16 mouse cellular contexts compared by ENCODE assay signal in genomic region chr4:55203731-55204710, GRCm38 (mm10).
DNase-seq lines count a peak whose midpoint lies in the region; ATAC-seq and TF ChIP-seq lines count a peak whose summit lies in the region.
"Had no signal": no experiment of that assay in that cellular context is flagged by ENCODE, and none has a peak within 500 bp of the region (broad histone marks: within the 10 kb centered on the region; RNA-seq: fewer than 3 reads in every experiment).

No protein-coding gene starts in this region.

- no peak for TF ChIP-seq CTCF in layer of hippocampus, adult 2 months (conservative IDR thresholded peaks at IDR 0.05)

- DNase-seq in lung, postnatal 36 days, result no peak
- peak; percentile 60 for DNase-seq in ZHBTc4 (ENCODE audit: low read depth, low spot score)
- DNase-seq in embryo, embryonic 9.5 days (ENCODE audit: extremely low spot score), result peak; percentile 17
- DNase-seq in layer of hippocampus, adult 2 months (ENCODE audit: low spot score in 2 of 2), result no peak
- no peak for DNase-seq in left cerebral cortex, postnatal 4 days
- DNase-seq: cerebellum, adult 8-10 months; heart, adult 11 months; kidney, adult 9 months; layer of hippocampus, adult 9-11 months; right cerebral cortex, postnatal 14 days had no signal

- no peaks in the 10 kb centered on the region for H3K4me1 ChIP-seq in lung, embryonic 15.5 days
- H3K4me1 ChIP-seq in limb, embryonic 13.5 days, result peaks cover 21% of the 10 kb centered on the region

- intact Hi-C loops in left cerebral cortex, postnatal 4 days (cut with DNase I), result no loop called here

- 44% methylated on average over 20 of the region's 20 CpGs for WGBS in lung, embryonic 15.5 days
- 36% methylated on average over 20 of the region's 20 CpGs for whole genome bisulfite sequencing in limb, embryonic 13.5 days

- no peak overlapping the region for H3K9ac ChIP-seq in lung, embryonic 15.5 days
- no peak overlapping the region for H3K9ac ChIP-seq in limb, embryonic 13.5 days
- H3K9ac ChIP-seq: hindbrain, embryonic 13.5 days; midbrain, embryonic 15.5 days had no signal

- no peaks in the 10 kb centered on the region for H3K9me3 ChIP-seq in lung, embryonic 15.5 days
- H3K9me3 ChIP-seq in limb, embryonic 13.5 days, result no peaks in the 10 kb centered on the region
- H3K9me3 ChIP-seq: hindbrain, embryonic 13.5 days; midbrain, embryonic 15.5 days had no signal

- H3K27me3 ChIP-seq in lung, embryonic 15.5 days, result no peaks in the 10 kb centered on the region
- no peaks in the 10 kb centered on the region for H3K27me3 ChIP-seq in limb, embryonic 13.5 days
- H3K27me3 ChIP-seq: hindbrain, embryonic 13.5 days; midbrain, embryonic 15.5 days had no signal

- H3K36me3 ChIP-seq in lung, embryonic 15.5 days, result no peaks in the 10 kb centered on the region
- no peaks in the 10 kb centered on the region for H3K36me3 ChIP-seq in limb, embryonic 13.5 days
- H3K36me3 ChIP-seq: G1E; hindbrain, embryonic 13.5 days; midbrain, embryonic 15.5 days had no signal

- 0 out of 2 replicates have a peak, but pooled peaks have one; percentile 42 for ATAC-seq in lung, embryonic 15.5 days (ENCODE audit: borderline replicate concordance, extremely low read depth, low FRiP score, low TSS enrichment)
- ATAC-seq in limb, embryonic 13.5 days (ENCODE audit: low FRiP score, low read depth), result 0 out of 2 replicates have a peak, but pooled peaks have one; percentile 55
- ATAC-seq in inflammation-experienced regulatory T-cells, adult 6 months, result no peak
- ATAC-seq: midbrain, embryonic 15.5 days had no signal

- H3K4me2 ChIP-seq in lung, embryonic 15.5 days, result no peak overlapping the region
- H3K4me2 ChIP-seq in limb, embryonic 13.5 days (replicated peaks), result peak overlapping the region; percentile 42
- H3K4me2 ChIP-seq: hindbrain, embryonic 13.5 days; midbrain, embryonic 15.5 days had no signal

- H3K27ac ChIP-seq in lung, embryonic 15.5 days, result no peak overlapping the region
- H3K27ac ChIP-seq in limb, embryonic 13.5 days, result peak overlapping the region; percentile 18; the same call in 1 of the 2 replicates
- no peak overlapping the region for H3K27ac ChIP-seq in layer of hippocampus, adult 2 months
- H3K27ac ChIP-seq: hindbrain, embryonic 13.5 days; midbrain, embryonic 15.5 days had no signal

- H3K4me3 ChIP-seq in lung, embryonic 15.5 days, result no peak overlapping the region
- H3K4me3 ChIP-seq in limb, embryonic 13.5 days, result no peak overlapping the region
- H3K4me3 ChIP-seq in layer of hippocampus, adult 2 months, result no peak overlapping the region
- H3K4me3 ChIP-seq: hindbrain, embryonic 13.5 days; midbrain, embryonic 15.5 days had no signal

Comparison
In these comparisons a context has a peak if more than half of its experiments do, and no peak if none do; other contexts are left out.
1. DNase-seq: peak in ZHBTc4 (single experiment) and embryo, embryonic 9.5 days (single experiment); none in lung, postnatal 36 days (single experiment), layer of hippocampus, adult 2 months (0 of 2) and left cerebral cortex, postnatal 4 days (single experiment).